Mouse (Mus musculus): ENCODE data around the gene Prepl. TPM values are rescaled to one million over a fixed set of nuclear protein-coding genes. Genes with fewer than 3 reads are reported as not detected.

The Prepl gene
- polyA plus RNA-seq, 1 experiment from 2014 or later = 8.2 TPM

- no peaks in the 10 kb centered on the region for H3K27me3 ChIP-seq
- under 1% methylated on average over 16 of the region's 16 CpGs for WGBS (ENCODE audit: insufficient replicate concordance)
- H3K27ac ChIP-seq = peak overlapping the region; percentile 79
- H3K36me3 ChIP-seq = no peaks in the 10 kb centered on the region
- DNase-seq (no peak), ATAC-seq (ENCODE audit: low read depth) (no peak)
- H3K4me3 ChIP-seq (replicated peaks) = peak overlapping the region; percentile 94
- peak overlapping the region; percentile 87 for H3K9ac ChIP-seq
- H3K4me1 ChIP-seq (replicated peaks) = peaks cover 32% of the 10 kb centered on the region
- H3K9me3 ChIP-seq (replicated peaks) = no peaks in the 10 kb centered on the region
- peak overlapping the region; percentile 93 for H3K4me2 ChIP-seq
These were observed 420 bp downstream of the Prepl start for GRCm38 (mm10) chr17:85089621-85090020.

- no peaks in the 10 kb centered on the region for H3K36me3 ChIP-seq
- H3K4me2 ChIP-seq = peak overlapping the region; percentile 93
- no peak for ATAC-seq (ENCODE audit: low read depth)
- H3K9me3 ChIP-seq (replicated peaks) = no peaks in the 10 kb centered on the region
- no peak for DNase-seq
- H3K4me1 ChIP-seq (replicated peaks) = peaks cover 32% of the 10 kb centered on the region
- 56% methylated on average over 6 of the region's 6 CpGs for WGBS (ENCODE audit: insufficient replicate concordance)
- no peak overlapping the region for H3K27ac ChIP-seq
- H3K9ac ChIP-seq = peak overlapping the region; percentile 87
- peak overlapping the region; percentile 94 for H3K4me3 ChIP-seq (replicated peaks)
- no peaks in the 10 kb centered on the region for H3K27me3 ChIP-seq
These were observed 1.0 kb downstream of the Prepl start for GRCm38 (mm10) chr17:85089011-85089410.

GRCm38 (mm10) chr17:85088401-85088800 is 1.6 kb downstream of the Prepl start:
- Histone ChIP-seq H3K27me3 (no peaks in the 10 kb centered on the region), H3K9me3 (replicated peaks) (no peaks in the 10 kb centered on the region), H3K4me2 (no peak overlapping the region), H3K36me3 (no peaks in the 10 kb centered on the region), H3K4me1 (replicated peaks) (peaks cover 32% of the 10 kb centered on the region), H3K27ac (no peak overlapping the region), H3K9ac (no peak overlapping the region), H3K4me3 (replicated peaks) (no peak overlapping the region)
- ATAC-seq (ENCODE audit: low read depth) = no peak
- no peak for DNase-seq
- WGBS (ENCODE audit: insufficient replicate concordance) = 85% methylated on average over 11 of the region's 11 CpGs

- H3K9me3 ChIP-seq (replicated peaks) = no peaks in the 10 kb centered on the region
- no peak for ATAC-seq (ENCODE audit: low read depth)
- 76% methylated on average over 5 of the region's 5 CpGs for WGBS (ENCODE audit: insufficient replicate concordance)
These were observed 2.5 kb downstream of the Prepl start for GRCm38 (mm10) chr17:85087591-85087990.

GRCm38 (mm10) chr17:85086501-85086900 is 3.5 kb downstream of the Prepl start:
- no peak overlapping the region for H3K4me2 ChIP-seq
- H3K4me3 ChIP-seq (replicated peaks) = no peak overlapping the region
- DNase-seq (no peak), ATAC-seq (ENCODE audit: low read depth) (no peak)
- WGBS (ENCODE audit: insufficient replicate concordance) = 69% methylated on average over 1 of the region's 1 CpGs
- no peaks in the 10 kb centered on the region for H3K36me3 ChIP-seq
- H3K9ac ChIP-seq = no peak overlapping the region
- H3K27ac ChIP-seq = no peak overlapping the region
- peaks cover 20% of the 10 kb centered on the region for H3K4me1 ChIP-seq (replicated peaks)
- no peaks in the 10 kb centered on the region for H3K9me3 ChIP-seq (replicated peaks)
- H3K27me3 ChIP-seq = no peaks in the 10 kb centered on the region

More at GRCm38 (mm10) chr17:85087591-85087990, 2.5 kb downstream of the Prepl start:
- no peak overlapping the region for H3K9ac ChIP-seq
- H3K27ac ChIP-seq = no peak overlapping the region
- H3K36me3 ChIP-seq = no peaks in the 10 kb centered on the region
- peaks cover 28% of the 10 kb centered on the region for H3K4me1 ChIP-seq (replicated peaks)
- no peak for DNase-seq
- no peaks in the 10 kb centered on the region for H3K27me3 ChIP-seq
- no peak overlapping the region for H3K4me2 ChIP-seq
- no peak overlapping the region for H3K4me3 ChIP-seq (replicated peaks)

- Histone ChIP-seq H3K27me3 (no peaks in the 10 kb centered on the region), H3K4me3 (replicated peaks) (no peak overlapping the region), H3K9ac (no peak overlapping the region), H3K9me3 (replicated peaks) (no peaks in the 10 kb centered on the region), H3K36me3 (peaks cover 6% of the 10 kb centered on the region; the same call in 1 of the 2 replicates), H3K27ac (no peak overlapping the region), H3K4me1 (replicated peaks) (peaks cover 15% of the 10 kb centered on the region), H3K4me2 (no peak overlapping the region)
- ATAC-seq (ENCODE audit: low read depth) (no peak), DNase-seq (no peak)
- WGBS (ENCODE audit: insufficient replicate concordance) = 43% methylated on average over 2 of the region's 2 CpGs
These were observed 4.7 kb downstream of the Prepl start for GRCm38 (mm10) chr17:85085335-85085734.

GRCm38 (mm10) chr17:85080781-85081180 is 9.3 kb downstream of the Prepl start:
- H3K4me1 ChIP-seq (replicated peaks) = no peaks in the 10 kb centered on the region
- no peak for ATAC-seq (ENCODE audit: low read depth)
- no peaks in the 10 kb centered on the region for H3K27me3 ChIP-seq
- peaks cover 9% of the 10 kb centered on the region for H3K36me3 ChIP-seq
- DNase-seq = no peak
- no peak overlapping the region for H3K27ac ChIP-seq
- no peak overlapping the region for H3K9ac ChIP-seq
- H3K4me2 ChIP-seq = no peak overlapping the region
- no peak overlapping the region for H3K4me3 ChIP-seq (replicated peaks)
- H3K9me3 ChIP-seq (replicated peaks) = no peaks in the 10 kb centered on the region
- WGBS (ENCODE audit: insufficient replicate concordance) = 80% methylated on average over 11 of the region's 11 CpGs

GRCm38 (mm10) chr17:85079276-85079675 is 10.8 kb downstream of the Prepl start:
- no peak overlapping the region for H3K27ac ChIP-seq
- no peak for DNase-seq
- H3K4me1 ChIP-seq (replicated peaks) = no peaks in the 10 kb centered on the region
- ATAC-seq (ENCODE audit: low read depth) = no peak
- no peak overlapping the region for H3K4me2 ChIP-seq
- no peaks in the 10 kb centered on the region for H3K9me3 ChIP-seq (replicated peaks)
- no peak overlapping the region for H3K9ac ChIP-seq
- no peaks in the 10 kb centered on the region for H3K27me3 ChIP-seq
- no peak overlapping the region for H3K4me3 ChIP-seq (replicated peaks)
- WGBS (ENCODE audit: insufficient replicate concordance) = 75% methylated on average over 3 of the region's 3 CpGs
- H3K36me3 ChIP-seq = peaks cover 9% of the 10 kb centered on the region

GRCm38 (mm10) chr17:85074083-85074482 is 16.0 kb downstream of the Prepl start:
- no peak for ATAC-seq (ENCODE audit: low read depth)
- H3K4me3 ChIP-seq (replicated peaks) = no peak overlapping the region
- no peak overlapping the region for H3K27ac ChIP-seq
- H3K36me3 ChIP-seq = peaks cover 17% of the 10 kb centered on the region
- H3K9me3 ChIP-seq (replicated peaks) = no peaks in the 10 kb centered on the region
- no peak for DNase-seq
- H3K27me3 ChIP-seq = no peaks in the 10 kb centered on the region
- no peak overlapping the region for H3K9ac ChIP-seq
- 80% methylated on average over 4 of the region's 4 CpGs for WGBS (ENCODE audit: insufficient replicate concordance)
- no peaks in the 10 kb centered on the region for H3K4me1 ChIP-seq (replicated peaks)
- no peak overlapping the region for H3K4me2 ChIP-seq

- Histone ChIP-seq H3K4me2 (no peak overlapping the region), H3K27ac (no peak overlapping the region), H3K4me1 (replicated peaks) (no peaks in the 10 kb centered on the region), H3K4me3 (replicated peaks) (no peak overlapping the region), H3K27me3 (no peaks in the 10 kb centered on the region), H3K9me3 (replicated peaks) (no peaks in the 10 kb centered on the region), H3K36me3 (peaks cover 17% of the 10 kb centered on the region), H3K9ac (no peak overlapping the region)
- WGBS (ENCODE audit: insufficient replicate concordance) = 67% methylated on average over 7 of the region's 7 CpGs
- DNase-seq (no peak), ATAC-seq (ENCODE audit: low read depth) (no peak)
These were observed 16.8 kb downstream of the Prepl start for GRCm38 (mm10) chr17:85073214-85073613.

GRCm38 (mm10) chr17:85072383-85072782 is 17.7 kb downstream of the Prepl start:
- Histone ChIP-seq H3K27me3 (no peaks in the 10 kb centered on the region), H3K4me2 (no peak overlapping the region), H3K27ac (no peak overlapping the region), H3K4me3 (replicated peaks) (no peak overlapping the region), H3K9me3 (replicated peaks) (no peaks in the 10 kb centered on the region), H3K4me1 (replicated peaks) (no peaks in the 10 kb centered on the region), H3K36me3 (peaks cover 21% of the 10 kb centered on the region), H3K9ac (no peak overlapping the region)
- ATAC-seq (ENCODE audit: low read depth) (no peak), DNase-seq (no peak)
- WGBS (ENCODE audit: insufficient replicate concordance) = 80% methylated on average over 11 of the region's 11 CpGs

- no peaks in the 10 kb centered on the region for H3K27me3 ChIP-seq
- H3K36me3 ChIP-seq = peaks cover 25% of the 10 kb centered on the region
- no peak for ATAC-seq (ENCODE audit: low read depth)
- no peak for DNase-seq
- 78% methylated on average over 8 of the region's 8 CpGs for WGBS (ENCODE audit: insufficient replicate concordance)
- H3K4me3 ChIP-seq (replicated peaks) = no peak overlapping the region
- no peaks in the 10 kb centered on the region for H3K4me1 ChIP-seq (replicated peaks)
- H3K9ac ChIP-seq = no peak overlapping the region
- H3K9me3 ChIP-seq (replicated peaks) = no peaks in the 10 kb centered on the region
- no peak overlapping the region for H3K27ac ChIP-seq
- no peak overlapping the region for H3K4me2 ChIP-seq
These were observed 18.8 kb downstream of the Prepl start for GRCm38 (mm10) chr17:85071088-85071775.
